Mouse (Mus musculus) liver, postnatal 0 days (tissue): ENCODE data around the gene Mgat4e. TPM values are rescaled to one million over a fixed set of nuclear protein-coding genes. Genes with fewer than 3 reads are reported as not detected.

ENCODE experiments used
- ATAC-seq: fragments of 200-750 bp; cut with Nextera tagmentation; 2 replicates; pipeline ENCODE4 v1.8.0; 2017; ENCODE audit warnings: mild to moderate bottlenecking, moderate library complexity
- DNase-seq: peaks from one replicate; pipeline ENCODE4 v3.0.0-alpha.2; 2016
- H3K27ac ChIP-seq: fragments of 300-500 bp; sonication (generic); 2 replicates; pipeline ENCODE4 v1.5.1; 2014; ENCODE audit warnings: antibody characterized with exemption, moderate library complexity, mild to moderate bottlenecking, low read depth
- H3K27me3 ChIP-seq: fragments of 300-500 bp; sonication (generic); 2 replicates; pipeline ENCODE4 v1.6.1; 2014; ENCODE audit warnings: low read length, control low read depth, mixed read lengths; ENCODE audit not compliant: insufficient read depth
- H3K36me3 ChIP-seq: fragments of 300-500 bp; sonication (generic); replicated peaks from 2 replicates; pipeline ENCODE4 v1.6.1; 2014; ENCODE audit warnings: mild to moderate bottlenecking, control low read depth, low read length, moderate library complexity, mixed read lengths; ENCODE audit not compliant: insufficient read depth
- H3K4me1 ChIP-seq: fragments of 300-500 bp; sonication (generic); 2 replicates; pipeline ENCODE4 v1.6.1; 2014; ENCODE audit warnings: antibody characterized with exemption, mild to moderate bottlenecking, control low read depth; ENCODE audit not compliant: insufficient read depth
- H3K4me2 ChIP-seq: fragments of 300-500 bp; sonication (generic); 2 replicates; pipeline ENCODE4 v1.6.1; 2014; ENCODE audit warnings: low read depth, mild to moderate bottlenecking, low read length, moderate library complexity, mixed read lengths
- H3K4me3 ChIP-seq: fragments of 300-500 bp; sonication (generic); 2 replicates; pipeline ENCODE4 v1.5.1; 2014; ENCODE audit warnings: low read depth, low read length
- H3K9ac ChIP-seq: fragments of 300-500 bp; sonication (generic); replicated peaks from 2 replicates; pipeline ENCODE4 v1.6.1; 2014; ENCODE audit warnings: mild to moderate bottlenecking, moderate library complexity
- H3K9me3 ChIP-seq: fragments of 300-500 bp; sonication (generic); 2 replicates; pipeline ENCODE4 v1.6.1; 2016; ENCODE audit warnings: mild to moderate bottlenecking, control low read depth, low read length, mixed read lengths
- CTCF ChIP-seq: sonication (generic); IDR thresholded peaks from 2 replicates; pipeline ENCODE4 v1.5.1; 2016; ENCODE audit warnings: antibody characterized with exemption, low read depth
- EP300 ChIP-seq: IDR thresholded peaks from 2 replicates; pipeline ENCODE4 v1.6.1; 2016; ENCODE audit warnings: antibody characterized with exemption, low read depth, mild to moderate bottlenecking
- WGBS: fragments of 180-500 bp; shearing (Covaris S2); extraction: QIAGEN DNeasy Blood & Tissue Kit; methylation state at CpG from one replicate; pipeline ENCODE4 v1.1.7; 2014; ENCODE audit not compliant: insufficient replicate concordance; 5-methylcytosine and 5-hydroxymethylcytosine counted together
- polyA plus RNA-seq: library from polyadenylated mRNA; unstranded; fragments of >200 nt; fragmentation: Nextera tagmentation; extraction: Ambion mirVana; gene quantifications from 2 replicates; pipeline ENCODE4 v1.2.1, GENCODE M21; 2015

The Mgat4e gene
- polyA plus RNA-seq, 1 experiment from 2014 or later = not detected

DNA sequence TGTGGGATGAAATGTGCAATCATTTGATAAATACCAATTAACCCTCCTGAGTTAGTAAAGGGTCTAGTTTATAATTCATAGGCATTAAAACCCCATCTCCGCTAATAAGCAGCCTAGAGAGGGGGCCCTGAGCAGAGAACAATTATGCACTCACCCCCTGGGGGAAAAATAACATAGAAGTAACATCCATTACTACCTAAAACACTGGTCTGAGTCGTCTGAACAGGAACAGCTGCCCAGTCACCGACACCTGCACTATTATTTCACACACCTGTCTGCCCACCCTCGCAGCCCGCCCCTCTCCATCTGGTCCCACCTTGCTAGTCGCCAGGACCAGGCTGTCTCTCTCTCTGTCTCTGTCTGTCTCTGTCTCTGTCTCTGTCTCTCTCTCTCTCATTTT is 36.9 kb downstream of the Mgat4e start:
- TF ChIP-seq CTCF = no peak
- no peak for TF ChIP-seq EP300
- H3K4me1 ChIP-seq = 0 out of 2 replicates have a peak, but pooled peaks cover 6% of the 10 kb centered on the region
- DNase-seq (no peak), ATAC-seq (no peak)
- H3K4me2 ChIP-seq = peak overlapping the region; percentile 72; the same call in 1 of the 2 replicates
- peaks cover 22% of the 10 kb centered on the region; the same call in 1 of the 2 replicates for H3K27me3 ChIP-seq
- H3K27ac ChIP-seq = no peak overlapping the region
- no peak overlapping the region for H3K9ac ChIP-seq
- 57% methylated on average over 6 of the region's 6 CpGs for WGBS
- peaks cover 8% of the 10 kb centered on the region; the same call in 1 of the 2 replicates for H3K36me3 ChIP-seq
- no peaks in the 10 kb centered on the region for H3K9me3 ChIP-seq
- H3K4me3 ChIP-seq = no peak overlapping the region

DNA sequence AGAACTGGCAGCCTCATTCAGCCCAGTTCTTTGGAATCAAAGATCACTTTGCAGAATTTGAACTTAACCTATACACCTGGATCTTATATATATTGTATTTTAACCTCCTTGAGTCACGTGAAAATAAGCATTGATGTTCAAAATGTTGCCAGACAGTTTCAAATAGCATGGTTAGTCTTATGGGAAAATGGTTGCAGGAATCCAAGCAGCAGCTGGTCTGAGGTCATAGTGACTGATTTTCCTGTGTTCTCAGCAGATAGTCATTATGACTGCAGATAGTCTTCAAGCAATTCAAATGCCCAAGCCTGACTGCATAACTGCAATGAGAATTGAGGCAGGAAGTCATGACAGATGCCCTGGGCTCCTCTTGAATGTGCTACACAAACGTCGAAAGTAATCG is 37.3 kb downstream of the Mgat4e start:
- Histone ChIP-seq H3K4me1 (0 out of 2 replicates have a peak, but pooled peaks cover 6% of the 10 kb centered on the region), H3K27me3 (peaks cover 22% of the 10 kb centered on the region; the same call in 1 of the 2 replicates), H3K9me3 (no peaks in the 10 kb centered on the region), H3K9ac (no peak overlapping the region), H3K36me3 (peaks cover 8% of the 10 kb centered on the region; the same call in 1 of the 2 replicates), H3K4me2 (no peak overlapping the region), H3K4me3 (no peak overlapping the region), H3K27ac (no peak overlapping the region)
- WGBS = 55% methylated on average over 4 of the region's 4 CpGs
- ATAC-seq (no peak), DNase-seq (no peak)
- TF ChIP-seq EP300 (no peak), CTCF (no peak)

DNA sequence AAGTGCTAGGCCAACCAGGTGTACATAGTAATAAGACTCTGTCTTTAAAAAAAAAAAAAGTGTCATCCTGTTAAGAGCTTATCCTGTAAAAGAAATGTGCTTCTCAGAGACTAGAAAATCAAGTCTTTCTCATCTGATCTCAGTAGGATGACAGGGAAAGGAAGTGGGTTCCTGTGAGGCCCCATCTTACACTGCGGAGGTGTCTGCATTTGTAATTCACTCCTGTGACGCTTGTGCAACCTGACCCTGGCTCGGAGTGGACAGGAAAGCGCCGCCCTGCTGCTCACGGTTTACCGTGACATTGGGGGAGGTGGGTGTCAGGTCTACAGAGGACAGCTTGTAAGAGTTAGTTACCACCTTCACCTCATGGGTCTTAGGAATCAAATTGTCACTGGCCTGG is 39.5 kb downstream of the Mgat4e start:
- Histone ChIP-seq H3K4me3 (no peak overlapping the region), H3K27ac (0 out of 2 replicates have a peak overlapping the region, but pooled peaks have one; percentile 11), H3K27me3 (peaks cover 22% of the 10 kb centered on the region; the same call in 1 of the 2 replicates), H3K9ac (no peak overlapping the region), H3K4me2 (no peak overlapping the region), H3K9me3 (no peaks in the 10 kb centered on the region), H3K4me1 (0 out of 2 replicates have a peak, but pooled peaks cover 6% of the 10 kb centered on the region), H3K36me3 (peaks cover 20% of the 10 kb centered on the region)
- 23% methylated on average over 7 of the region's 7 CpGs for WGBS
- TF ChIP-seq CTCF (no peak), EP300 (no peak)
- DNase-seq = peak; percentile 40
- ATAC-seq = 0 out of 2 replicates have a peak, but pooled peaks have one; percentile 41

DNA sequence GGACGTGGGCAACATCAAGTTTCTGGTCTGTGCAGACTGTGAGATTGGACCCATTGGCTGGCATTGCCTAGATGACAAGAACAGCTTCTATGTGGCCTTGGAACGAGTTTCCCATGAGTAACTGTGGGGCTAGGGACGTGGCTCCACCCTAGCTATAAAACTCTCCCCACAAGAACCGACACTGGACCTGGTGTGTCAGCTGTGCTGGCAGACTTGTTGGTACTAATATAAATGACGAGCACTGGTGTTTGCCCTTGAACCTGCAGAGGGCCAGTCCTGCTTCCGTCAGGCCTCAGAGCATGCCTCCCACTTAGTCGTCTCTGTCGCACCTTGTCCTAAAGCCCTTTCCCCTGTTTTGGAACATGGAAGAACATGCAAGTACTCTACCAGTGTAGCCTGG is 43.3 kb downstream of the Mgat4e start:
- no peaks in the 10 kb centered on the region for H3K27me3 ChIP-seq
- H3K9ac ChIP-seq = no peak overlapping the region
- DNase-seq = no peak
- H3K27ac ChIP-seq = no peak overlapping the region
- H3K4me1 ChIP-seq = no peaks in the 10 kb centered on the region
- peaks cover 28% of the 10 kb centered on the region for H3K36me3 ChIP-seq
- H3K4me3 ChIP-seq = no peak overlapping the region
- H3K9me3 ChIP-seq = no peaks in the 10 kb centered on the region
- no peak overlapping the region for H3K4me2 ChIP-seq
- no peak for ATAC-seq
- WGBS = 85% methylated on average over 8 of the region's 8 CpGs
- TF ChIP-seq EP300 (no peak), CTCF (no peak)

DNA sequence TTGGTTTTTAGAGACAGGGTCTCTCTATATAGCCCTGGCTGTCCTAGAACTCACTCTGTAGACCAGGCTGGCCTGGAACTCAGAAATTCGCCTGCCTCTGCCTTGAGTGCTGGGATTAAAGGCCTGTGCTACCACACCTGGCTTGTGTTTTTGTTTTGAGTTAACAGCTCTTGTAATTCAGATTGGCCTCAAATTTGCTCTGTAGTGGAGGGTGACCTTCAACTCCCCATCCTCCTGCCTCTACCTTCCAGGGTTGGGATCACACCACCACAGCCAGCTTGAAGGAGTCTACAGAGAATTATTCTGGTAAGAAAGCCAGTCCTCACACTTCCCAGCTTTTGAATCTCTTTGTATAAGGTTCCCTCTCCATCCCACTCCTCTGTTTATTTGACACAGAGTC is 48.6 kb downstream of the Mgat4e start:
- Histone ChIP-seq H3K9ac (no peak overlapping the region), H3K36me3 (peaks cover 10% of the 10 kb centered on the region), H3K27ac (no peak overlapping the region), H3K4me1 (peaks cover 5% of the 10 kb centered on the region), H3K27me3 (no peaks in the 10 kb centered on the region), H3K9me3 (no peaks in the 10 kb centered on the region), H3K4me3 (no peak overlapping the region), H3K4me2 (no peak overlapping the region)
- WGBS = 100% methylated on average over 1 of the region's 1 CpGs
- DNase-seq (no peak), ATAC-seq (no peak)
- TF ChIP-seq EP300 = no peak

DNA sequence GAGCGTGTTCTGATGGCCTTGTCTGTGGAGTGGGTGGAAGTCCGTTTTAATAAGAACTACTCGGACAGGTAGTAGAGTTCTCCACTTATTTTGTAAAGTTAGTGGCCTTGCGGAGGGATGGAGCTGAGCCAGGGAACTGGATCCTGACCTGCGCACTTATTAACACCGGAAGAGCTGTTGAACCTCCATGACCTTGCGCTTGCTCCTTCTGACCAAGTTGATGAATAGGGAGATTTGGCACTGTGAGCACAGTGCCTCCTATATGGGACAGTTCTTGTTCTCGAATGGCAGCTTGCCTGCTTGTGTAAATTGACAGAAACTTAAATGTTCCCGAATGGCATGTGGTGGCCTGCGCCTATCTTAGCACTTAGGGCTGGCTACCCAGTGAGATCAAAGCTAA is 53.5 kb downstream of the Mgat4e start:
- no peak for ATAC-seq
- H3K27ac ChIP-seq = no peak overlapping the region; the same call in 1 of the 2 replicates
- no peak for DNase-seq
- peak overlapping the region; percentile 88; the same call in 1 of the 2 replicates for H3K4me3 ChIP-seq
- no peaks in the 10 kb centered on the region; the same call in 1 of the 2 replicates for H3K36me3 ChIP-seq
- WGBS = 79% methylated on average over 10 of the region's 10 CpGs
- H3K27me3 ChIP-seq = no peaks in the 10 kb centered on the region
- no peak for TF ChIP-seq CTCF
- no peak for TF ChIP-seq EP300
- no peaks in the 10 kb centered on the region for H3K9me3 ChIP-seq
- H3K9ac ChIP-seq = peak overlapping the region; percentile 77; the same call in 1 of the 2 replicates
- H3K4me2 ChIP-seq = peak overlapping the region; percentile 89
- H3K4me1 ChIP-seq = peaks cover 9% of the 10 kb centered on the region
